Mouse (Mus musculus): ENCODE results near the gene Gadd45a. TPM values are rescaled to one million over a fixed set of nuclear protein-coding genes. Genes with fewer than 3 reads are reported as not detected.

Gene Gadd45a
- polyA plus RNA-seq, 1 experiment, result 381 TPM

DNA sequence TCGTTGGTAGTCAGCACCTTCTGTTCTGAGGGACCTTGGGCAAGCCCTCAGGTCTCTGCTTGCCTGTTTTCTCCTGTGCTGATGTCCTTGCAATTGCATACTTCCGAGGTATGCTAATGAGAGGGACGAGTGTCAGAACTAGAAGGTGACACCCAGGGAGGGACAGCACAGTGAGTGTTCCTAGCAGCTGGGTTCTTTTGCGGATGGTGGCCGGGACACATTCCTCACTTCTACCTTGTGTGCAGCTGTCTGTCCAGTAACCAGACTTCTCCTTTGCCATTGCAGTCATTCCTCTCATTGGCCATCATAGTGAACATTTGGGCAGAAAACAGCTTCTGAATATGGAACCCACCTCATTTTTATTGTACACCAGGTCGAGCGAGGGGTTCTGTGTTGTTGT lies 51.8 kb downstream of the Gadd45a start:
- TF ChIP-seq TCF12 (IDR thresholded peaks at IDR 0.05; ENCODE audit: insufficient read depth, poor library complexity, severe bottlenecking) (no peak), TCF3 (IDR thresholded peaks at IDR 0.05; ENCODE audit: insufficient read length, low read depth) (peak; percentile 43), POLR2AphosphoS2 (IDR thresholded peaks at IDR 0.05; ENCODE audit: insufficient read length, low read depth) (no peak), MYOD1 (IDR thresholded peaks at IDR 0.05; ENCODE audit: control insufficient read depth in 1 of 3, insufficient read length in 2 of 3, low read depth in 2 of 3) (peak; percentile 18 to 92 (median 53)), USF1 (IDR thresholded peaks at IDR 0.05; ENCODE audit: low read depth) (no peak), MYOG (IDR thresholded peaks at IDR 0.05; ENCODE audit: control insufficient read depth in 1 of 3, insufficient read depth in 1 of 3, insufficient read length in 2 of 3, low read depth in 2 of 3) (peak; percentile 37 to 76 (median 42))

More for the DNA sequence above, 51.8 kb downstream of the Gadd45a start:
- Histone ChIP-seq H3K4me3 (no peak overlapping the region), H3K4me2 (ENCODE audit: low read depth) (no peak overlapping the region), H3ac (ENCODE audit: control insufficient read depth, insufficient read length) (no peak overlapping the region), H3K27me3 (ENCODE audit: control insufficient read depth, insufficient read depth, insufficient read length) (no peaks in the 10 kb centered on the region), H3K79me2 (ENCODE audit: control insufficient read depth, insufficient read depth) (no peaks in the 10 kb centered on the region), H3K36me3 (ENCODE audit: control insufficient read depth, insufficient read depth) (no peaks in the 10 kb centered on the region)

Other genes with a start within 250 kb of the Gadd45a start
- gene Vmn1r39, start 226.8 kb downstream of the Gadd45a start, polyA plus RNA-seq (2012; fragmentation: generic; extraction: Trizol), result not detected
- gene Gng12, start 141.1 kb downstream of the Gadd45a start, polyA plus RNA-seq (2012; fragmentation: generic; extraction: Trizol), result 37.8 TPM
- gene Serbp1, start 200.7 kb upstream of the Gadd45a start, polyA plus RNA-seq (2012; fragmentation: generic; extraction: Trizol), result 379 TPM

All from myocyte (in vitro differentiated cells).